Mouse (Mus musculus): Measurements from ENCODE around the gene Slc25a25. TPM values are rescaled to one million over a fixed set of nuclear protein-coding genes. Genes with fewer than 3 reads are reported as not detected.
"Not testable (repeated sequence)": the region's sequence is repeated elsewhere in the genome, so short reads cannot be mapped to it uniquely, and the experiment has no call there.

Gene Slc25a25
- polyA plus RNA-seq (2012; rRNA removed), result 44.7 and 49.1 TPM in 2 replicates

DNA sequence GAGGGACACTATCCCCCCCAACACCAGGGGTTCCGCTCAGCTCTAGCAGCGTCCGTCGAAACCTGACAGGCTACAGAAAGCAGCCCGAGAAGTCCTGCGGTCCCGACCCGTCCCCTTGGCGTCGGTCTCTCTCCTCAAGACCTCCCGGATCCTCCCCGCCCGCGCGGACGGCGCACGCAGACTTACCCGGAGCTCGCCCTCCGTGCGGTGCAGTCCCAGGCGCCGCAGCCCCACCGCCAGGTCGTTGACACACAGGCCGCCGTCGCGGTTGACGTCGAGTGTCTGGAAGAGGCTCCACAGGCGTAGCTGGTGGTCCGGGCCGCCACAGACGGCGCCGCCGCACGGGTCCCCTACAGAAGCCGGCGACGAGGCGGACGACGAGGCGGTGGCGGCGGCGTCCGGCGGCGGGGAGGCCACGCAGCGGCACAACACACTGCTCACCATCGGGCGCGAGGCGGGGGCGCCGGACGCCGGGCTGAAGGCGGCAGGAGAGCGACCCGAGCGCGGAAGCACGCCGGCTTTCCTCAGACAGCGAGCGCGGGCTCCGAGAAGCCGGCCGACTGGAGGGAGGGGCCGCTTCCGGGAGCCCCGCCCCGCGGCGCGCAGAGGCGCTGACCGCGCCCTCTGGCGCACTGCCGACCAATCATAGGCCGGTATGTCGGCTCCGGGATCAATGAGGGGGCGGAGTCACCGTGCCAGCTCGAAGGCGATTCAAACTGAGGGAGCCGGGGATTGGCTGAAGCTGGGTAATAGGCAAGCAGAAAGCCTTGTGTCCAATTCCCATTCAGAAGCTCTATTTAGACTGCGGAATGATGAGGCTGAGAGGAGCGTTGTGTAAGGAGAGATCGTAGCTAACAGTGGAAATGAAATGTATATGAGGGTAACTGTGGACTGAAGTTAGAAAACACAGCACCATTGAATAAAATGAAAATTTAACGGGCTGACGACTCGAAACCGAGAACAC, at the start of gene Slc25a25:
Slc25a25 (minus strand) TSS at position 565 of the 964 bp plus-strand sequence.
- TF ChIP-seq CTCF (IDR thresholded peaks at IDR 0.05; ENCODE audit: extremely low read depth, insufficient read depth, low read length) (no peak), POLR2A (IDR thresholded peaks at IDR 0.05; ENCODE audit: extremely low read depth, insufficient read depth, low read length) (0 out of 2 replicates have a peak, but pooled peaks have one; percentile 32)
- peaks cover 9% of the 10 kb centered on the region for H3K4me1 ChIP-seq (ENCODE audit: control insufficient read depth, insufficient read depth, low read length)
- H3K4me3 ChIP-seq (ENCODE audit: insufficient read depth, low read length), result peak within 1 kb of the TSS; percentile 93
- H3K27ac ChIP-seq (ENCODE audit: insufficient read depth, low read length), result peak within 1 kb of the TSS; percentile 98

DNA sequence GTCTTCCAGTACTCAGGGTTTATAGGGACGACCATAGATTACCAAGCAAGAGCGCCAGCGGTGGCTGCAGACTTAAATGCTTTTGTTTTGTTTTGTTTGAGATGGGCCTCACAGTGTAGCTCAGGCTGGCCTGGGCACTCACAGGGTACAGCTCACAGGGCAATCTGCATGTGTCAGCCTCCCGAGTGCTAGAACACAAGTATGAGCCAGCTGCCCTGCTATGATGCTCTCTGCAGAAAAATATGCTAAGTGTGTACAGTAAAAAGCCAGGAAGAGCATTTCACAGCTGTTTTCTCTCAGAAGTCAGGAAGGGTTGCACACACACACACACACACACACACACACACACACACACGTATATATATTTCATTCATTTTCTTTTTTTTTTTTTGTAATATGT, 49.2 kb upstream of the Slc25a25 start:
- H3K4me3 ChIP-seq (ENCODE audit: insufficient read depth, low read length), result no peak overlapping the region
- TF ChIP-seq CTCF (IDR thresholded peaks at IDR 0.05; ENCODE audit: extremely low read depth, insufficient read depth, low read length) (no peak), POLR2A (IDR thresholded peaks at IDR 0.05; ENCODE audit: extremely low read depth, insufficient read depth, low read length) (no peak)
- no peaks in the 10 kb centered on the region for H3K4me1 ChIP-seq (ENCODE audit: control insufficient read depth, insufficient read depth, low read length)
- no peak overlapping the region for H3K27ac ChIP-seq (ENCODE audit: insufficient read depth, low read length)

GRCm38 (mm10) chr2:32499365-32499764, 48.1 kb upstream of the Slc25a25 start:
- TF ChIP-seq POLR2A (IDR thresholded peaks at IDR 0.05; ENCODE audit: extremely low read depth, insufficient read depth, low read length) (no peak), CTCF (IDR thresholded peaks at IDR 0.05; ENCODE audit: extremely low read depth, insufficient read depth, low read length) (no peak)
- no peak overlapping the region for H3K27ac ChIP-seq (ENCODE audit: insufficient read depth, low read length)

GRCm38 (mm10) chr2:32496190-32496589, 44.9 kb upstream of the Slc25a25 start:
- TF ChIP-seq CTCF (IDR thresholded peaks at IDR 0.05; ENCODE audit: extremely low read depth, insufficient read depth, low read length), result no peak
- TF ChIP-seq POLR2A (IDR thresholded peaks at IDR 0.05; ENCODE audit: extremely low read depth, insufficient read depth, low read length), result no peak
- H3K4me3 ChIP-seq (ENCODE audit: insufficient read depth, low read length), result no peak overlapping the region
- H3K4me1 ChIP-seq (ENCODE audit: control insufficient read depth, insufficient read depth, low read length), result no peaks in the 10 kb centered on the region
- no peak overlapping the region for H3K27ac ChIP-seq (ENCODE audit: insufficient read depth, low read length)

More at GRCm38 (mm10) chr2:32499365-32499764, 48.1 kb upstream of the Slc25a25 start:
- Histone ChIP-seq H3K4me3 (ENCODE audit: insufficient read depth, low read length) (no peak overlapping the region), H3K4me1 (ENCODE audit: control insufficient read depth, insufficient read depth, low read length) (no peaks in the 10 kb centered on the region)

DNA sequence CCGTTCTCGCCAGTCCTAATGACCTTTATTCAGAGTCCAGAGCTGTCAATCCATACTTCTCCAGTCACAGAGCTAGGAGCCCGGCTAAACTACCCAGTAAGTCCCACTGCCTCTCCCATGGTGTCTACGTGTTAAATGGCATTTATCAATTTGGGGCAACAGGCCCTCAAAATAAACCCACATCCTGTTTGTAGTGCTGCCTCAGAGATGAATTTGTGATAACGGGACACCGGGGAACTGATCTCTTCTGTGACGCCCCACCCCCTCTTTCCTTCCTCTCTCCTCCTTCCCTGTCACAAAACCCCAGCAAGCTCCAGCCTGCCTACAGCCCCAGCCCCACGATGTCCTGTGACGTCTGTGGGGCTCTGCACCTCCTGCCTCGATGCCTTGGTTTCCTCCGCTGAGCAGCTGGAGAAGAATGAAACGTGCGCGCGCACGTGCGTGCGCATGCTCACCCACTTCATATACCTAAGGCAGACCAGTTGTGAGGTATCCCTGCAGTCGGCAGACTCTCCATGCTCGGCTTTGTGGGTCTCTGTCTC, 44.0 kb upstream of the Slc25a25 start:
- no peak overlapping the region for H3K27ac ChIP-seq (ENCODE audit: insufficient read depth, low read length)
- no peak for TF ChIP-seq POLR2A (IDR thresholded peaks at IDR 0.05; ENCODE audit: extremely low read depth, insufficient read depth, low read length)
- TF ChIP-seq CTCF (IDR thresholded peaks at IDR 0.05; ENCODE audit: extremely low read depth, insufficient read depth, low read length), result no peak
- H3K4me1 ChIP-seq (ENCODE audit: control insufficient read depth, insufficient read depth, low read length), result no peaks in the 10 kb centered on the region
- H3K4me3 ChIP-seq (ENCODE audit: insufficient read depth, low read length), result no peak overlapping the region

DNA sequence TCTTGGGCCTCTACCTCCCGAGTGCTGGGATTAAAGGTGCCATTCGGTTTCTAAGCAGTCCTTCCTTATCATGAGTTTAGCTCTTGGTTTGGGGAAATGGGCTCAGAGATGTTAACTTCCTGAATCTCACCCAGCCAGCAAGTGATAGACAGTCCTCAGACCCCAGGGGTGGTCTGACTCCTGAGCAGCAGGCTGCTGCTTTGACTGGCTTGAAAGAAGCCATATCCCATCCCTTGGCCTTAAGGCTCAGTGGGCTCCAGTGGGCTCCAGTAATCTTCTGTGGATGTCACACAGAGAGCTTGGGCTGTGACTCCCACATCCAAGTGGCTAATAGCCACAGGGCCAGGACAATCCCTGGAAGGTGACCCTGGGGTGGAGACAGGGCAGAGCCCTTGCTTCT, 43.3 kb upstream of the Slc25a25 start:
- H3K4me3 ChIP-seq (ENCODE audit: insufficient read depth, low read length), result no peak overlapping the region
- TF ChIP-seq CTCF (IDR thresholded peaks at IDR 0.05; ENCODE audit: extremely low read depth, insufficient read depth, low read length), result no peak
- no peak for TF ChIP-seq POLR2A (IDR thresholded peaks at IDR 0.05; ENCODE audit: extremely low read depth, insufficient read depth, low read length)
- H3K27ac ChIP-seq (ENCODE audit: insufficient read depth, low read length), result no peak overlapping the region
- H3K4me1 ChIP-seq (ENCODE audit: control insufficient read depth, insufficient read depth, low read length), result no peaks in the 10 kb centered on the region

DNA sequence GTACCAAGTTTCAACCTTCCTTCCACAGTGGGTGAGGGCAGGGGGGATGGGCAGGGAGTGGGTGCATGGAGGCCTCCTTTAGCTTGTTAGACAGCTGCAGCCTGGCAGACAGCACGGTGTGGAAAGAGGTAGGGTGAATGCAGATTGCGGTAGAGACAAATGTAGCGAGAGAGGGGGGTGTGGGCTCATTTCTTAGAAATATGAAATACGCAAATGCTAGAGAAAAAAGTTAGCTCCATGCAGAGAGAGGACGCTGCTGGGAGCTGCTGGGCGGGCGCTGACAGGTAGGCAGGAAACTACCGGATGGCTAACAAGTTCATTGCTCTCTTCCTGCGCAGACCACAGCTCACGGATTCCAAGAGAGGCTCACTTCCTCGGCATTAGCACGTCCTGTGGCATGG, 42.1 kb upstream of the Slc25a25 start:
- H3K4me1 ChIP-seq (ENCODE audit: control insufficient read depth, insufficient read depth, low read length), result no peaks in the 10 kb centered on the region

GRCm38 (mm10) chr2:32492661-32493060, 41.4 kb upstream of the Slc25a25 start:
- H3K27ac ChIP-seq (ENCODE audit: insufficient read depth, low read length), result no peak overlapping the region
- TF ChIP-seq CTCF (IDR thresholded peaks at IDR 0.05; ENCODE audit: extremely low read depth, insufficient read depth, low read length) (no peak), POLR2A (IDR thresholded peaks at IDR 0.05; ENCODE audit: extremely low read depth, insufficient read depth, low read length) (no peak)
- no peak overlapping the region for H3K4me3 ChIP-seq (ENCODE audit: insufficient read depth, low read length)
- no peaks in the 10 kb centered on the region for H3K4me1 ChIP-seq (ENCODE audit: control insufficient read depth, insufficient read depth, low read length)

More for the DNA sequence above, 42.1 kb upstream of the Slc25a25 start:
- TF ChIP-seq CTCF (IDR thresholded peaks at IDR 0.05; ENCODE audit: extremely low read depth, insufficient read depth, low read length) (no peak), POLR2A (IDR thresholded peaks at IDR 0.05; ENCODE audit: extremely low read depth, insufficient read depth, low read length) (no peak)
- no peak overlapping the region for H3K27ac ChIP-seq (ENCODE audit: insufficient read depth, low read length)
- no peak overlapping the region for H3K4me3 ChIP-seq (ENCODE audit: insufficient read depth, low read length)

DNA sequence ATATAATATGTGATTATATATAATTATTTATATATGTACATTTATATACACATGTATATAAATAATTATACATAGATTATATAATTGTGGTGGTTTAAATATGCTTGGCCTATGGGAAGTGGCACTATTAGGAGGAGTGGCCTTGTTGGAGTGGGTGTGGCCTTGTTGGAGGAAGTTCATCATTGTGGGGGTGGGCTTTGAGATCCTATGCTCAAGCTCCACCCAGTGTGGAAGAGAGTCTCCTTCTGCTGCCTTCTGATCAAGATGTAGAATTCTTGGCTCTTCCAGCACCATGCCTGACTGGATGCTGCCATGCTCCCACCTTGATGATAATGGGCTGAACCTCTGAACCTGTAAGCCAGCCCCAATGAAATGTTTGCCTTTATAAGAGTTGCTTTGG, 39.5 kb upstream of the Slc25a25 start:
- H3K4me1 ChIP-seq (ENCODE audit: control insufficient read depth, insufficient read depth, low read length); H3K27ac ChIP-seq (ENCODE audit: insufficient read depth, low read length); H3K4me3 ChIP-seq (ENCODE audit: insufficient read depth, low read length): not testable (repeated sequence)

DNA sequence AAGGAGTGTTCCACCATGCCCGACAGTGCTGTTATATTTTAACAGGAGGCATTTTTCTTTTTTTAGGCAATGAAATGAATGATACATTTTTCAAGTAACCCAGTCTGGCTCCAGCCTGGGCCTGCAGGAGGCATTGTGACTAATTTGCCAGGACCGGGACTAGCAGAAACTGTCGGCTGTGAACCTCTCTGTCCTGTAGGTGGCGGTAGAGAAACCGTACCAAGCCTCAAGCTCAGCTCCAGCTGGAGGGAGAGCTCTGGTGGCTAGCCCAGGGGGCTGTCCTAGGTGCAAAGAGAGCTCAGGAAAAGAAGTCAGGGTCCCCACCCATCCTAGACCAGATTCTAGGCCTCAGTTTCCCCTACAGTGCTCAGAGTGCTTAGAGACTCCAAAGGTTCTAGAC, 37.4 kb upstream of the Slc25a25 start:
- H3K4me3 ChIP-seq (ENCODE audit: insufficient read depth, low read length), result no peak overlapping the region
- no peak overlapping the region for H3K27ac ChIP-seq (ENCODE audit: insufficient read depth, low read length)
- peak; percentile 76 for TF ChIP-seq CTCF (IDR thresholded peaks at IDR 0.05; ENCODE audit: extremely low read depth, insufficient read depth, low read length)
- TF ChIP-seq POLR2A (IDR thresholded peaks at IDR 0.05; ENCODE audit: extremely low read depth, insufficient read depth, low read length), result no peak

More for the DNA sequence above, 37.4 kb upstream of the Slc25a25 start:
- H3K4me1 ChIP-seq (ENCODE audit: control insufficient read depth, insufficient read depth, low read length), result no peaks in the 10 kb centered on the region

Data from cortical plate, adult 2 months (tissue).